Mouse (Mus musculus) lung, embryonic 14.5 days (tissue): Measurements from ENCODE around the gene Dcaf7. TPM values are rescaled to one million over a fixed set of nuclear protein-coding genes. Genes with fewer than 3 reads are reported as not detected.

Source experiments
- ATAC-seq: fragments of 200-750 bp; cut with Nextera tagmentation; 2 replicates; pipeline ENCODE4 v1.8.0; 2017; ENCODE audit warnings: mild to moderate bottlenecking, moderate TSS enrichment, moderate library complexity; ENCODE audit not compliant: insufficient read depth
- DNase-seq: peaks from one replicate; pipeline ENCODE4 v3.0.0-alpha.2; 2015
- H3K27ac ChIP-seq: fragments of 300-500 bp; sonication (generic); 2 replicates; pipeline ENCODE4 v1.5.1; 2014; ENCODE audit warnings: low read depth, mild to moderate bottlenecking, moderate library complexity
- H3K27me3 ChIP-seq: fragments of 300-500 bp; sonication (generic); 2 replicates; pipeline ENCODE4 v1.6.1; 2014; ENCODE audit warnings: low read length, control low read depth; ENCODE audit not compliant: insufficient read depth
- H3K36me3 ChIP-seq: fragments of 300-500 bp; sonication (generic); 2 replicates; pipeline ENCODE4 v1.6.1; 2014; ENCODE audit warnings: control low read depth; ENCODE audit not compliant: insufficient read depth
- H3K4me1 ChIP-seq: fragments of 300-500 bp; sonication (generic); 2 replicates; pipeline ENCODE4 v1.6.1; 2014; ENCODE audit warnings: antibody characterized with exemption, control low read depth; ENCODE audit not compliant: insufficient read depth
- H3K4me2 ChIP-seq: fragments of 300-500 bp; sonication (generic); 2 replicates; pipeline ENCODE4 v1.6.1; 2014; ENCODE audit warnings: mild to moderate bottlenecking
- H3K4me3 ChIP-seq: fragments of 300-500 bp; sonication (generic); 2 replicates; pipeline ENCODE4 v1.5.1; 2014; ENCODE audit warnings: low read depth, low read length
- H3K9ac ChIP-seq: fragments of 300-500 bp; sonication (generic); 2 replicates; pipeline ENCODE4 v1.6.1; 2014
- H3K9me3 ChIP-seq: fragments of 300-500 bp; sonication (generic); 2 replicates; pipeline ENCODE4 v1.6.1; 2016; ENCODE audit warnings: low read depth, low read length, control low read depth
- CTCF ChIP-seq: IDR thresholded peaks from 2 replicates; pipeline ENCODE4 v1.5.1; 2016; ENCODE audit warnings: antibody characterized with exemption, low read depth
- WGBS: fragments of 180-500 bp; shearing (Covaris S2); extraction: QIAGEN DNeasy Blood & Tissue Kit; methylation state at CpG from one replicate; pipeline ENCODE4 v1.1.7; 2014; 5-methylcytosine and 5-hydroxymethylcytosine counted together
- polyA plus RNA-seq: library from polyadenylated mRNA; unstranded; fragments of >200 nt; fragmentation: Nextera tagmentation; extraction: Ambion mirVana; gene quantifications from 2 replicates; pipeline ENCODE4 v1.2.1, GENCODE M21; 2014

The Dcaf7 gene
- polyA plus RNA-seq, 1 experiment from 2014 or later = 83.8 TPM

DNA sequence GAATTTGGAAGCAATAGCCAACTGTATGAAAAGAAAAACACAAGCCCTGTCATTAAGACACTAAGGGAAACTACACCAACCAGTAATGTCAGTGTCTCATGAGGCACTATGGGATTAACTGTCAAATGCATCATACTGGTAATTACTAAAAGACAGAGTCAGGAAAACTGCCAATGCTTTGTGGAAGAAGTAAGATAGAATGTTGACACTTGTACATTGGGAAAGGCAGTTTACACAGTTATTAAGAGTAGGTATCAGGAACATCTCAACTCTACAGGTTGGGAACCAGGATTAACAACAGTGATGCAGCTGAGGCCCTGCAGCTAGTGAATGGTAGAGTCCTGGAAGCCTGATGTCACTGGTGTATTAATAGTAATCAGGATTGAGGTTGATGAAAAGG lies 7.7 kb downstream of the Dcaf7 start:
- H3K9me3 ChIP-seq = no peaks in the 10 kb centered on the region
- no peak for TF ChIP-seq CTCF
- no peaks in the 10 kb centered on the region for H3K27me3 ChIP-seq
- H3K4me1 ChIP-seq = no peaks in the 10 kb centered on the region
- ATAC-seq (no peak), DNase-seq (no peak)
- H3K4me3 ChIP-seq = no peak overlapping the region
- H3K9ac ChIP-seq = no peak overlapping the region
- H3K27ac ChIP-seq = no peak overlapping the region
- peaks cover 35% of the 10 kb centered on the region for H3K36me3 ChIP-seq
- no peak overlapping the region for H3K4me2 ChIP-seq

DNA sequence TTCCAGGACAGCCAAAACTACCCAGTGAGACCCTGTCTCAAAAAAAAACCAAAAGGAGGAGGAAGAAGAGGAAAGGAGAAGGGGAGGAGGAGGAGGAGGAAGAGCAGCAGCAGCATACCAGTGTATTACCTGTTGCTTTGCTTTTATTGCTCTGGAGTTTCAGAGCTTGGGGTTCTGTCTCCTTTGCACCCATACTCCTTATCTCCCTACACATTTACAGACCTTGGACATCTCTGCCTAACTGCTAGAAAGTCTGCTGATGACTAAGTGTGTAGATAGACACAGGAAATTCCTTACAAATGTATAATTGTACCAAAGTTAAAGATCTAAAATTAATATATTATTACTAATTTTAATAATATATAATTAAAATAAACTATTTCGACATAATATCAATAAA lies 8.6 kb downstream of the Dcaf7 start:
- ATAC-seq (no peak), DNase-seq (no peak)
- no peak overlapping the region for H3K4me2 ChIP-seq
- 90% methylated on average over 1 of the region's 1 CpGs for WGBS
- no peak overlapping the region for H3K9ac ChIP-seq
- no peak for TF ChIP-seq CTCF
- no peaks in the 10 kb centered on the region for H3K4me1 ChIP-seq
- peaks cover 41% of the 10 kb centered on the region for H3K36me3 ChIP-seq
- H3K9me3 ChIP-seq = no peaks in the 10 kb centered on the region
- no peak overlapping the region for H3K27ac ChIP-seq
- no peak overlapping the region for H3K4me3 ChIP-seq
- no peaks in the 10 kb centered on the region for H3K27me3 ChIP-seq

DNA sequence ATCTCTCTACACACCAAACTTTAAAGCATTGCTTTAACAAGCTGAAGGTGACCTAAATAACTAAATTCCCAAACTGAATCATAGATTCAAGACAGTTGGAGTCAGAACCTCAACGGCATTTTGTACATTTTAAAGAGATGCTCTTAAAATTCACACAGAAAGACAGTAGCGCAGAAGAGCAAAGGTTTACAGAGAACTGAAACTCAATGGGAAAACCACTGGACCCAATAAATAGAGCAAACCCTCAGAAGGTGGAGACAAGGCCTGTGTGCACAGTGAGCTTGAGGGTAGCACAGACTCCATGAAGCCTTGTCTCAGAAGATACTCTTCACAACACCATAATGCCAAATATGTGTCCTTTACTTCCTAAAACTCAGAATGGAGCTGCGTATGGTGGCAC lies 9.1 kb downstream of the Dcaf7 start:
- Histone ChIP-seq H3K9me3 (no peaks in the 10 kb centered on the region), H3K4me2 (no peak overlapping the region), H3K36me3 (peaks cover 46% of the 10 kb centered on the region), H3K27me3 (no peaks in the 10 kb centered on the region), H3K4me3 (no peak overlapping the region), H3K4me1 (no peaks in the 10 kb centered on the region), H3K9ac (no peak overlapping the region), H3K27ac (no peak overlapping the region)
- WGBS = 96% methylated on average over 3 of the region's 3 CpGs
- TF ChIP-seq CTCF = no peak
- no peak for DNase-seq
- ATAC-seq = no peak

DNA sequence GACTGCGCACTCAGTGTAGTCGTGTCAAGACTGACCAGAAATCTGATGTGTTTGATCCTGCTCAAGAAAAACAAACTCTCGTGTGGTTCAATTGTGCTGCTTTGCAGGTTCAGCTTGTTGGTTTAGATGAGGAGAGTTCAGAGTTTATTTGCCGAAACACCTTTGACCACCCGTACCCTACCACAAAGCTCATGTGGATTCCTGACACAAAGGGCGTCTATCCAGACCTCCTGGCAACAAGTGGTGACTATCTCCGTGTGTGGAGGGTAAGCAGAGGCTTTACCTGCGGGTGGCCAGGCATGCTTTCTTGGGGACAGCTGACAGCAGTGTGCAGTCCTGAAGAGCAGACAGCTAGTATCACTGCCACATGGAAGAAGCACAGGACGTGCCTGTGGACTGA lies 9.9 kb downstream of the Dcaf7 start:
- H3K4me3 ChIP-seq = no peak overlapping the region
- H3K9ac ChIP-seq = no peak overlapping the region
- no peak overlapping the region for H3K4me2 ChIP-seq
- ATAC-seq (no peak), DNase-seq (no peak)
- 71% methylated on average over 9 of the region's 9 CpGs for WGBS
- H3K4me1 ChIP-seq = no peaks in the 10 kb centered on the region
- no peak for TF ChIP-seq CTCF
- H3K9me3 ChIP-seq = no peaks in the 10 kb centered on the region
- H3K27ac ChIP-seq = no peak overlapping the region
- no peaks in the 10 kb centered on the region for H3K27me3 ChIP-seq
- peaks cover 54% of the 10 kb centered on the region for H3K36me3 ChIP-seq

DNA sequence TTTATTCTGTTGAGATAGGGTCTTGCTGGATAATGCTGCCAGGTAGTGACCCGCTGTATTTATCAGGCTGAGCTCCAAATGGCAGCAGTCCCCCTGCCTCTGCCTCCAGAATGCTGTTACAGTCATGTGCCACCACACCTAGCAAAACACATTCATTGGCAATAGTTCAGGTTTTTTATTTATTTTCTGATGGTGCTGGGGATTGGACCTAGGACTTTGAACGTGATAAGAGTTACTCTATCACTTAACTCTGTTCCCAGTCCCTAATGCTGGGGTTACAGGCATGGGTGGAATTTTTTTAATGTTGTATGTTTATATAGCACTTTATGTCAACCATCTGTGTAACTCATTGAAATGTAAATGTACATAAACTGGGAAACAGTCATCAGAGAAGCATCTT lies 17.2 kb downstream of the Dcaf7 start:
- H3K27me3 ChIP-seq = no peaks in the 10 kb centered on the region
- H3K4me3 ChIP-seq = no peak overlapping the region
- TF ChIP-seq CTCF = no peak
- no peak overlapping the region for H3K9ac ChIP-seq
- no peaks in the 10 kb centered on the region for H3K4me1 ChIP-seq
- H3K36me3 ChIP-seq = peaks cover 96% of the 10 kb centered on the region
- no peak for ATAC-seq
- H3K9me3 ChIP-seq = no peaks in the 10 kb centered on the region
- H3K27ac ChIP-seq = no peak overlapping the region
- WGBS = 92% methylated on average over 2 of the region's 2 CpGs
- H3K4me2 ChIP-seq = no peak overlapping the region
- DNase-seq = no peak

DNA sequence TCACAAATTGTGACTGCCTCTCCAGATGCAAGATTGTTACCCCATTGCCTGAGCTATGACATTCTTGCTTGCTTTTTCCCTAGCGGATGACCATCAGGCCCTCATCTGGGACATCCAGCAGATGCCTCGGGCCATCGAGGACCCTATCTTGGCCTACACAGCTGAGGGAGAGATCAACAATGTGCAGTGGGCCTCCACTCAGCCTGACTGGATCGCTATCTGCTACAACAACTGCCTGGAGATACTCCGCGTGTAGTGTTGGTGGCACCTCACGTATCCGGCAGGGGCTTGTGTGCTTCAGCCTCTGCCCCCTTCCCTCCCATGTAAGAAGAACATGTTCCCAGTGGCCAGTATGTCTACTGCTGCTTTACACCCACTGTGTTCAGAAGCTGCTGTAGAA lies 17.9 kb downstream of the Dcaf7 start:
- peaks cover 95% of the 10 kb centered on the region for H3K36me3 ChIP-seq
- ATAC-seq = no peak
- no peaks in the 10 kb centered on the region for H3K9me3 ChIP-seq
- no peak overlapping the region for H3K9ac ChIP-seq
- H3K27me3 ChIP-seq = no peaks in the 10 kb centered on the region
- no peak overlapping the region for H3K27ac ChIP-seq
- H3K4me1 ChIP-seq = no peaks in the 10 kb centered on the region
- no peak for DNase-seq
- no peak for TF ChIP-seq CTCF
- no peak overlapping the region for H3K4me2 ChIP-seq
- H3K4me3 ChIP-seq = no peak overlapping the region
- 91% methylated on average over 8 of the region's 8 CpGs for WGBS

DNA sequence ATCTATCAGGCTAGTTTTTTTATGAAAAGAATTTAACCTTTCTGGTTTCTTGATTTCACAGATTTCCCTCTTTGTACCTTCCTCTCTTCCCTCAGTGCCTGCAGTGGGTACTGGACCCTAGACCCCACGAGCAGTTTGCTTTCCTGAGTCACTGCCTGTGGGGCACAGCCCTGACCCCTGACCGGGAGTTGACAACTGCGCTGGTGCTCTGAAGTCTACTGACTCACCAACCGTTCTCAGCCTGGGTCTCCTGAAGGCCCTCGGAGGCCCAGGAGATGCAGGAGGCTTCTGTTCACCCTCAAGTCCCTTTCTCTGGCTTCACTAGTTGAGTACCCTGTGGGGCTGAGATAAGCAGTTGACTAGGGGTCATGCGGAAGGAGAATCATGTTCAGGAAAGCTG lies 18.7 kb downstream of the Dcaf7 start:
- ATAC-seq (no peak), DNase-seq (no peak)
- no peaks in the 10 kb centered on the region for H3K9me3 ChIP-seq
- no peak overlapping the region for H3K9ac ChIP-seq
- 81% methylated on average over 6 of the region's 6 CpGs for WGBS
- H3K27me3 ChIP-seq = no peaks in the 10 kb centered on the region
- H3K4me3 ChIP-seq = no peak overlapping the region
- H3K36me3 ChIP-seq = peaks cover 93% of the 10 kb centered on the region
- no peak for TF ChIP-seq CTCF
- H3K27ac ChIP-seq = no peak overlapping the region
- no peak overlapping the region for H3K4me2 ChIP-seq
- H3K4me1 ChIP-seq = no peaks in the 10 kb centered on the region

DNA sequence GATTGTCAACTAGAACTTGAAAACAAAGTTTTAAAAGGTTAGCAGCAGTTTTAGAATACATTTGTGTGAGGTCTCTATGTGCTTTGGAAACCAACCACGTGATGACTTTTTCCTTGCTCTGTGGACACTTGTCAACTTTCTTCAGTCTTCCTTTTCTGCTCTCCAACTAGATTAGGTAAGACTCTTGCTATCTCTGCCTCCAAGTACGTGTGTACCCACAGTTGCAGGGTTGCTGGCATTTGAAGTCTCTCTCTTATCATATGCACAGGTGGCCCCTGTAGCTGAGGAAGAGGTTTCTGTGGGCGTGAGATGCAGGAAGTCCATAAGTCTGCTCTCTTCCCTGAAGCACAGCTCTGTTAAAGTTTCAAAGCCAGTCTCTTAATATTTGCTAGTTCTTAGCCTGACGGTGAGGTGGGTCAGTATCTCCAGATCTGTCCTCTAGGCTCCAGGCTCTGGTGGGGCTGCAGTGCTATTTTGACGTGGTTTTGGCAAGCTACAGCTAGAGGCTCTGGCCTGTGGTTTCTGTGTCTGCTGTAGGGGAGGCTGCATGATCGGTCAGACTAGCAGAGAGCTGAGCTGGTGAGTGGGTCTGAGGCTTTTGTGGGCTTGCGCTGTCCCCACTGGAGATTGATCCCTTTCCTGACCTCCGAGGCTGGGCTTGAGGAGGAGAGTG lies 20.3 kb downstream of the Dcaf7 start:
- H3K4me2 ChIP-seq = no peak overlapping the region
- H3K4me3 ChIP-seq = no peak overlapping the region
- H3K9me3 ChIP-seq = no peaks in the 10 kb centered on the region
- ATAC-seq (no peak; the same call in 1 of the 2 replicates), DNase-seq (no peak)
- H3K36me3 ChIP-seq = peaks cover 76% of the 10 kb centered on the region
- no peak overlapping the region for H3K9ac ChIP-seq
- H3K4me1 ChIP-seq = no peaks in the 10 kb centered on the region
- no peaks in the 10 kb centered on the region for H3K27me3 ChIP-seq
- 88% methylated on average over 8 of the region's 8 CpGs for WGBS
- TF ChIP-seq CTCF = no peak
- H3K27ac ChIP-seq = no peak overlapping the region
